Mouse (Mus musculus): ENCODE data around the gene Pkd1l2.
A peak's percentile ranks its signal among the peaks of the same experiment; 100 is the strongest.

The Pkd1l2 gene

DNA sequence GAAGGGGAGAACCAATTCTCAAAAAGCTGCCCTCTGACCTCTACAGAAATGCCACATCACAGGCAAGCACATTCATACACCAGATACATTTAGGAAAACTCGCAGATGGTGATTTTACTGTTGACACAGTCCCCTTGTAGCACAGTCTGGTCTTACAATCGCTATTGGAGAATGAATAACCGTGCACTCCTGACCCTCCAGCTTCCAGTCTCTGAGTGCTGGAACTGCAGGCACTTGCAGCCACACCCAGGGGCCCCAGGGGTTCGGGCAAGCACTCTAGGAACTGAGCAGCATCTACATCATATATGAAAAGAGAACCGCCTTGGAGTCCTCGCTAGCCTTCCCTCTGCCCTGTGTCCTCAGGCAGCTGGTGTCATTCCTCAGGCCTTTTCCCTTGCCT is 50.8 kb downstream of the Pkd1l2 start:
- DNase-seq: no peak

DNA sequence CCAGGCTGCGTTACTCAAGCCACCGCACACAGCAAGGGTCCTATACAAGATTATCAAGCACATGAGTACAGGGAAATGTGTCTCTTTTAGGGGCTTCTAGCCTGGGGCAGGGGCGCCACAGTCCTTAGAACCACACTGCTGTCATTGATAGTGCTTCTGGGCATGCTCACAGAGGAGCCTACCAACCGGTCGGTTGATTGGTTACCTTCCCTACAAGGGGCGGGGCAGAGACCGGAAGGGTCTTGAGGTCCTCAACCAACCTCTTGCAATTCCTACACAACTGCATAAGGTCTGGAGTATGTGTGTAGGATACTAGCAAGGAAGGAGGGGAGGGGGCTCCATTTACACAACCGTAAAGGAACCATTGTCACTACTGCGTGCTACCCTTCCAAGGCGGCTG is 53.6 kb downstream of the Pkd1l2 start:
- no peak for DNase-seq

DNA sequence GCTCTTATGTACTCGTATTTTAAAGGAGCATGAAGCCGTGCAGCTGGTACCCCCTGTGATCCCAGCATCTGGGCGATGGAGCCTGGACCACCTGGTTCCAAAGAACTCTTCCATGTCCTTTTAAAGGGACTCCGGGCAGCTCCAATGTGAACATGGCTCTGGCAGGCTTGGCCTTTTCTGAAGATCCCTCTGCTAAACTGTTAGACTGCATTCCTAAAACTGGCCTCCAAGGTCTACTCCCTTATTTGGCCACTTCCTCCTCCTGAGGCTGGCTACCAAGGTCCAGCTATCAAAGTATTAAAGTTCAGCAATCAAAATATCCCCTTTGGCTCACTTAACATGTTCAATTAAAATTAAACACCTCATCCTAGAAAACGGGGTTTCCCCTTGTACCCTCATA is 54.6 kb downstream of the Pkd1l2 start:
- DNase-seq: no peak

DNA sequence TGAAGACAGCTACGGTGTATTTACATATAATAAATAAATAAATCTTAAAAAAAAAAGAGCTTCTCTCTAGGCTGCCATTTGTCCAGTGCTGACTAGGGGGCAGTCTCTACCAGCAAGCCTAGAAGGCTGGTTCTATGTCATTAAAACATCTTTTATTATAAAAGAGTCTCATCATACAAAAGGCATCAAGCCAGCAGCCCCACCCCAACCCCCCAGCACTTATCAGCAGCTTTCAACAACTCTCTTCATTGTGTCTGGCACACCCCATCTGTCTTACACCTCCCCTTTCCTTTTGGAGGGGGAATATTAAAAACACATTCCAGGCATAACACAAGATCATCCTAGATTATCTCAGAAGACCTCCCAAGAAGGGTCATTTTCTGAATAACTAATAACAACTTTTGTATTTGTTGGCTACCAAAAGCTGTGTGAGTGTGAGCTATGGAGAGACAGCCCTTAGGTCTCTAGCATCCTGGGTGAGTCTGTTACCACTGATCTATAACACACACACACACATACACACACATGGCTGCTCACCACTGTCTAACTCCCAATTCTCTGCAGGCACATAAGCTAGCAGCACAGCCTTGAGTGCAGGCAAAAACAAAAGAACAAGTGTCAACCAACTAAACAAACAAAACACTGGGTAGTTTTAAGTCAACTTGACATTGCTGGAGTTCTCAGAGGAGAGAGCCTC is 59.8 kb downstream of the Pkd1l2 start:
- DNase-seq: peak in 1 of 2 experiments; percentile 4

DNA sequence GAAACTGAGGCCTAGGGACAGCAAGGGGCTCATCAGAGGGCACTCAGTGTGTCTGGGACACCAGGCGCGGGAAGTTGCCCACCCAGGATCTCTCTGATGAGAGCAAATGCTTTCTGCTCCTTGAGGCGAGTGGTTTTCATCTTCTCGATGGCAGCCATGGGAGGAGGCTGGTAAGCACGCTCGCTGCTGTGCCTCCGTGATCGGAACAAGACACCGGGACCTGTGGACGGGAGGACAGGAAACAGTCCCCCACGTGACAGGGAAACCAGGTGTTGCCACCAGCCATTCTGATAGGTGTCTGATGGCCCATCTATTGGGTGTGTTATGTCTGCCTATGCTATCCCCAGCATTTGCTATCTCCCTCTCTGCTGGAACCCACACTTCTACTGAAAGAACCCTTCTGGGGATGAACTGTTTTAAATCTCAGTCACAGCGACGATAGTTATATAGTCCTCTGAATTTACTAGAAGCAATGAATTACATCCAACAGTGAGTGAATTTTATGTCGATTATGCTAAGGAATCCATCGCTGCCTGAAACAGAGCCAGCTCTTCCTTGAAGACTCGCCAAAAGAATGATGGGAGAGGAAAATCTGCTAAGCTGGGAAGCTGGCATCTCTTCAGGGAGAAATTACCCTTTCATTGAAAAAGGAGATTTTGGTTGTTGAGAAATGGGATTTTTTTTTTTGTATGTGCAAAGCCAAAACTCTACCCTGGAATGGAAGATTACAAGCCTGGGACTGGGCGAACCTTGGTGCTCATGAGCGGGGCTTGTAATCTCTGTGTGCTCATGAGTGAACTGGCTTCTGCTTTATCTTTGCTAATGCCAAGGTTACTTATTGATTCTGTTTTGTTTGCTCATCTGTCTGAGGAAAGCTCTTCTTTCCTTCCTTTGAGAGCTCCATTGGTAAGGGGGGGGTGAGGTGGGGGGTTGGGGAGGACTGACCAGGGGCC is 62.6 kb downstream of the Pkd1l2 start:
- no peak for DNase-seq

DNA sequence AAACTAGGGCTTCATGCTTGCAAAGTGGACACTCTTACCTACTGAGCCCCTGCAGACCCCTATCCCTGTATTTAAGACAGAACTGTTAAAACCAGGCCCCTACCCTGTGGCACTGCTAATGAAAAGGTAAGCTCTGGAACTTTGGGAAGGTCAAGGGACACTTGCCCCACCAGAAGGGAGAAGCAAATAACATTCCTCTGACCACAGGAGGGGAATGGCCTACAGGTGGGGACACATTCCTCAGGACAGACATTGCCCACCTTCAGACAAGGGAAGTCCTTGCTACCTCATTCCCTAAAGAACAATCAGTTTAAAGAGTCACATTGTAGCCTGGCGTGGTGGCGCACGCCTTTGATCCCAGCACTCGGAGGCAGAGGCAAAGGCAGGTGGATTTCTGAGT is 64.4 kb downstream of the Pkd1l2 start:
- no peak for DNase-seq

DNA sequence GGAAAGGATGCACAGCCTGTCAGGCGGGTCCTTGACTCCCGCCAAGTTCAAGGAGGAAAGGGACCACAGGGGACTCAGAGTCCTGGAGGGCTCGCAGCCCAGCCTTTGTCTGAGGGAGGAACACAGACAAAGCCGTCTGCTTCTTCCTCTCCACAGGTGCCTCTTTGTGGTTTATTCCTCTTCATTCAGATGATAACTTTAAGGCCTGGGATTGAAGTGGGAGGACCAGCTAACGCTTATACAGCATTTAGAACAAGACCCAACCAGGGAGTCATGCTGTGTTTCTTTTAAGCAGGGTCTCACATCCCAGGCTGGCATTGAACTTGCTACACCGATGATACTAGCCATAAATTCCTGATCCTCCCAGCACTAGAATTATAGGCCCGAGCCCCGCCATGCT is 65.2 kb downstream of the Pkd1l2 start:
- no peak for DNase-seq

DNA sequence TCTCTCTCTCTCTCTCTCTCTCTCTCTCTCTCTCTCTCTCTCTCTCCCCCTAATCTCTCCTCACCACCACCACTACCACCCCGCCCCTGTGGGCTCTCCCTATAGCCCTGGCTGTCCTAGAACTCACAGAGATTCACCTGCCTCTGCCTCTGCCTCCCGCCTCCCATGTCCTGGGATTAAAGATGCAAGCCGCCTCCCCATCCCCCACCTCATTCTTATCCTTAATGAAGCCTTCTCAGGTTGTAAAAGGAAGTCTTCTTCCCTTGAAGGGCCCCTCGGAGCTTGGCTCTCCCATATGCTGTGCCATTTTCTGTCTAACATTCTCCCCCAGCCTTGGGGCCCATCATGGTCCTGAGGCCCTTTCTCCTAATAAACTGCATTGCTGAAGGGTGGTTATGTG is 66.6 kb downstream of the Pkd1l2 start:
- no peak for DNase-seq

DNA sequence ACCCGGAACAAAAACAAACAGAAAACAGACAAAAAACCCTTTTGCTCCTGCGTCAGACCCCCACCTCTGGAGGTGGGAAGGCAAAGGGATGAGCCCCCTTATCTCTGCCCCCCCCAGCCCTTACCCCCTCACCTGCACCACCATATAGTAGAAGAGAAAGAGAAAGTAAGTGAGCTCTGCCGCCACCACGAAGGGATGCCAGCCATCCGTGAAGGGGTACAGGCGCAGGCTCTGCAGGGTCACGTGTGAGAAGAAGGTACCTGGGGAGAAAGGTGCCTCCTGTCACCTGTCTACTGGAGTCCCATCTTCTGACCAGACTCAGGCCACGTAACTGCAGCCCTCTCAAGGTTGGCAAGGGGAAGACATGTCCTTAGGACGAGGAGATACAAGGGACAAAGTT is 70.9 kb downstream of the Pkd1l2 start:
- no peak for DNase-seq

DNA sequence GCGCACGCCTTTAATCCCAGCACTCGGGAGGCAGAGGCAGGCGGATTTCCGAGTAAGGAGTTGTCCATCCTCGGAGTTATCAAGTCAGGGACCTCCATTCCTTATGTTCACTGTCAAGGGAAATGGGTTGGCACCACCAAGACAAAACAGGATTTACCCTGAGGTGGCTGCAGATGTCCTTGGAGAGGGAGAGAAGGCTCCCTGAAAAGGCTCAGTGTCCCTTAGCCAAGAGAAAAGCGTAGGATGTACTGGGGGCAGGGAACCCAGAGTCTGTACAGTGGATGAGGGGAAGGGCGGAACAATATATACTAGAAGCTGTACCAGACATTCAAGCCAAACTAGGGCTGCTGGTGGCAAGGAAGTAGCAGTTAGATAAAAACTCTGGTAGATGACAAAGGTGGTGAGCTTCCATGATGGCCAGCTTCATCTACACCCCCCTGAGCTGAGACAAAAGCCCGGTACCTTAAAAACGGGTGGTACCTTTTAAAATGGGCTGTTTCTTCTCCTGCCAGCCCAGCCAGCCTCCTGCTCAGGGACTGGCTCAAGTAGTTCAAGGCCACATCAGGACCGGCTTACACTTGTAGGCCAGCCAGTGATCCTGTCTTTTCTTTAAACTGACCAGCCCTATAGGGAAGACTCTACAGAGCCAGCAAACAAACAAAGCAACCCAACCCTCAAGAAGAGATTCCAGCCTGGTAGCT is 88.1 kb downstream of the Pkd1l2 start:
- DNase-seq: no peak

DNA sequence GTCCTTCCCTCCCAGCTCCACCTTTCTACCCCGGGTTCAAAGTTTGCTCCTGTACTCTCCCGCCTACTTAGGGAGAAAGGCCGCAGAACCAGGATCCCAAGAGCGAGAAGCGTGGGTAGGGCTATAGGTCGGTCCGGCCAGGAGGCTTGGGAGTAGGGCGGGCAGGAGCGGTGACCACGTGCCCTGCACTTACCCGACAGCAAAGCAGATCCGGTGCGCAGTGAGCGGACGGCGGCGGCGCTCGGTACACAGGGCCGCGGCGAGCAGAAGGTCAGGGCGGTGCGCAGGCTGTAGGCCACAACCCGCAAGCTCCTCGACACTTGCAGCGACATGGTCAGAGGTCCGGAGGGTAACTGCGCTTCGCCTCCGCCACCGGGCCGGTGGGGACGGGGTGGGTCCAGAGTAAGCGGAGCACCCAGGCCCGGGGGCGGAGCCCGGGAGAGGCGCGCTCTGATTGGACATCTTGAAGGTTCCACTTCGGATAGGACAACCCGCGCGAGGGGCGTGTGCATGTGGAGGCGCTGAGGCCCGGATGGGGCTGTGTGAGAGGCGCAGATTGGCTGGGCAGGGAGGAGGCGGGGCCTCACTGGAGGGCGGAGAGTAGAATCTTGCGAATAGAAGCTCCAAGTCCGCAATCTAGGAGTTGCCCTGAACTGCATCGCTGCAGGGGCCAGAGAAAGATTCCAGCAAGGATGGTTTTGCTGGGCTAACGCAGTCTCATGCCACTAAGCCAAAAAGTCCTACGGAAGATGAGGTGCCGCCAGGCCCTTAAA is 89.0 kb downstream of the Pkd1l2 start, which contains the start of gene Gcsh:
Gcsh (minus strand) TSS at position 443 of the 773 bp plus-strand sequence.
- peak; percentile 100 for DNase-seq

DNA sequence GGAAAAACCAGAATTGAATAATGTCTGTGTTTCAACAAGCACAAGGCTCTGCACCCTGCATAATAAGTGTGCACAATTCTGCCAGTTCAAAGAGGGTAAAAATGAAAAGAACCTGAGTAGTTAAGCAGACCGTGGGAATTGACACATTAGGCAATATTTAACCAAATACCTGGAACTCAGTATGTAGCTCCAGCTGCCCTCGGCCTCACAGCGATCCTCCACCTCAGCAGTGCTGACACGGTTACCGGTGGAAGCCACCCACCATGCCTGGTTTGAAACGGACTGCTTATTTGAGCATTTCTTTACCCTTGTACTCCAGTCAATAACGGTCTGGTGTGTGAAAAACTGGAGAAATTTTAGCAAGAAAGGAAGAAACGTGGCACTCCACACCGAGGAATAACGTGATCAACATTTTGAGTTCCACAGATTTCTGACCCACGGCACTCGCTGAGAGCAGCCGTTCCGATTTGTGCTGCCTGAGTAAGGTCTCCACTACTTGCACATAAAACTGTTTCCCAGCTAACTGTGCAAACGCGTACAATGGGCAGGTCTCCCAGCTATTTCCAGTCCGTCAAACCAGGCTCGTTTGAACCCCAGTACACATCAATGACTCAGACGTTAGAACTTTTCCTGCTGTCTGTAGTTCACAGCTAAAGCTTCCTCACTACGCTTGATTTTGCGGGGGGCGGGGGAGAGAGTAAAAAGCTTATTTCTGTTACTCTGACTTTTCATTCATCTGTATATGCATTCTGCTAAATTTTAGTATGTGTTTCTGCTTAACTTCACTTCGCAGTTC is 89.9 kb downstream of the Pkd1l2 start:
- no peak for DNase-seq

DNA sequence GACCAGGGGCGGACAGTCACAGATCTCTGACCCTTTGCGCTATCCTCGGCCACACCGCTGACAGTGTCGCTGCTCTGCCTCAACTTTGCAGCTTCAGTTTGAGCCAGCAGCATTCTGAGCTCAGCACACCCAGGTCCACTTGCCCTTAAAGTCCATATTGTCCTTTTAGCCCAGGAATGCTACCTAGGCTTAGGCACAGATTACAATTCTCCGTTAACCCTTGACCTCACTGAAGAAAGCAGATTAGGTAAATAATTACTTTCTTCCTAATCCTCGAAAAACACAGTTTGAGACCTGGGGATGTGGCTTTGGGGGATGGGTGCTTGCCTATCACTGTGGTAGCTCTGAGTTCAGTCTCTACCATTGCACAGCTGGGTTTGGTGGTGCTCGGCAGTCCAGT is 91.0 kb downstream of the Pkd1l2 start:
- no peak for DNase-seq

DNA sequence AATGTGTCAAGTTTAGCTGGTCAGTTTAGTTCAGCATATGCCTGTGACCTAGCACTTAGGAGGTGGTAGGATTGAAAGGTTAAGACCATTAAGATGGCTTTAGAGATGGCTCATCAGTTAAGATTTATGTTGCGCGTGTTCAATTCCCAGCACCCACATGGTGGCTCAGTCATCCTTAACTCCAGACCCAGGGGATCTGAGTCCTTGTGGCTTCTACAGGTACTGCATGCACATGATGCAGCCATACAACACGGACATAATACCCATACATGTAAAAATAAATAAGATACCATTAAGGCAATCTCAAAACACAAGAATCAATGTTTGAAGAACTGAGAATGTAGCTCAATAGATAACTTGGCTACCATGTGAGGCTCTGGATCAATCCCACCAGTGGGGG is 92.4 kb downstream of the Pkd1l2 start:
- no peak for DNase-seq

DNA sequence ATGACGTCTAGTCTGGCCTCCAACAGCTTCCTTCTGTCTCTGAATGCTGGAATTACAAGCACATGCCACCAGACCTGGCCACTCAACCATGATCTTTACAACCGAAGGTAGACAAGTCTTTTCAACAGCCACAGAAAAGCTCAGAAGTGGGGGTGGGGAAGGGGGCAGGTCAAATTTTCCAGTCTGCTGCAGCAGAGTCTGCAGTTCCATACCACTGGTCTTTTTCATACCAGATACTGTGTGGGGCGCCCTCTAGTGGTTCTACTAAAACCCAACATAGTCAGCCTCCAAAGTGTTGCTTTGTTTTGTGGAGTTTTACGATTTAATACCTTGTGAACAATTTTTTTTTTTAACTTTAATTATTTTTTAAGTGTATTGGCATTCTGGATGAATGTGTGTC is 102.1 kb downstream of the Pkd1l2 start:
- peak; percentile 44 to 56 for DNase-seq

DNA sequence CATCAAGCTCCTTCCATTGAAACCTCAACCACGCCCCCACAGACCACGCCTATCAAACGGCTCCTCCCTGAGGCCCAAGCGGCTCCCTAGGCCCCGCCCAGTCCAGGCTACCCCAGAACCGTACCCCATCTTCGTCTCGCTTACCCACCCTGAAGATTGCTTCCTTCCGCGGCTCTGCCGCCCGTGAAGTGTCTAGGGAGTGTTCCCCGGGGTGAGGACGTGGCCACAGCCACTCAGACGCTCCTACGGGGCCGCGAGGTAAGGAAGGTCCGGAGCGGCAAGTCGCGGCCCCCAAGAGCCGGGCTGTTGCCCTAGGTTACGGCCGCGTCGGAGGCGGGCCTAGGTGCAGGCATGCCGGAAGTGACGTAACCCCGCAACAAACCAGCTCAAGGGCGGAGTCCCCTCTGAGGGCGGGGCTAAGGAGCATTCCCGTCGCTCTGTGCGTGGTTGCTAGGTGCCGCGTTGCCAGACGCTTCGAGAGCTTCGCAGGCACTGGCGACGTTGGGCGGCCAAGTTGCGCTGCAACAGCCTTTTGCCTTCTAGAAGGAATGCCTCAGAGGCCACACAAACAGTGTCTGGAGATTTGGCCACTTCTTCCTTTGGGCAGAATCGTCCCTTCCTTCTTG is 103.5 kb downstream of the Pkd1l2 start, which contains the start of gene 1700030J22Rik:
1700030J22Rik (minus strand) TSS at position 329 of the 626 bp plus-strand sequence.
- peak; percentile 98 to 99 for DNase-seq

DNA sequence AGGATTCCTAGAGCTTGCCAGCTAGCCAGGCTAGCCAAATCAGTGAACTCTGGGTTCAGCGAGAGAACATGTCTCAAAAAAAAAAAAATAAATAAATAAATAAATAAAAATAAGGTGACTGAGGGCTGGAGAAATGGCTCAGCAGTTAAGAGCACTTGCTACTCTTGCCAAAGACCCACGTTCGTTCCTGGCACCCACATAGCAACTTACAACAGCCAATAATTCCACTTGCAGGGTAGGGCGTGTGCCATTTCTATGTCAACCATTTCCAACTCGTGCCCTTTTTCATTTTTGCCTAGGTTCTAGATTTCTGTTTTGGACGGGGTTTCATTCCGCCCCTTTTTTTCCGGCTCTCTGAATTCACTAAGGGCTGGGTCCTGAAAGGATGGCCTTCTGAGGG is 104.2 kb downstream of the Pkd1l2 start:
- DNase-seq: no peak

DNA sequence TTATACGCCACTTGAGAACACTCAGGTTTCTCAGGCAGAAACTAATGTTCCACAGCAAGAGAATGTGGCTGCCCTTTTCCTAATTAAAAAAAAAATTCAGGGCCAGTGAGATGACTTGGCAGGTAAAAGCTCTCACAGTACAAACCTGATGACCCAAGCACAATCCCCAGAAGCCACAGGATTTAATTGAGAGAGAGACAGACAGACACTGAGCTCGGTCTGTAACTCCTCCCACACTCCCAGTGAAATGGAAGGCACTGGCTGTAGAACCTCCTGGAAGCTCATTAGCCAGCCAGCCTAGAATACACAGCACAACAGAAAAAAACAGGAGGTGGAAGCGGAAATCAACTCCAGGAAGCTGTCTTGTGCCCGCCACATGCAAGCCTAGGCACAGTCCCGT is 106.6 kb downstream of the Pkd1l2 start:
- no peak for DNase-seq

DNA sequence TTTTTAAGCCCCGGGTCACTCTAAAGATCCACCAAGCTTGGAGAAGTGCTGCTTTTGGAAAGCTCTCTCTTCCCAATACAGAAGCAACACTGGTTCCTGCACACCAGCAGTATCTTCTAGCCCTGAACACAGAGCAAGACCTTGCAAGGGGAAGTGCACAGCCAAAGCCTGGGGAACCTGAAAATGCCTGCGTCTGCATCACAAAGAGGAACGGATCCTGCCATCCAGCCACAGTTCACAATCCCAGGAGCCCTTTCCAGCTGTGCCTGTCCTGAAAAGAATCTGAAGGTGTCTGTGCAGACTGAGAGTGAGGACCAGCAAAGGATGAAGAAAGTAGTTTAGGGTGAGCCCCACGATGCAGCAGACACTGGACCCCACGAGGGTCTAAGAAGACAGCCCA is 107.2 kb downstream of the Pkd1l2 start:
- DNase-seq: no peak

DNA sequence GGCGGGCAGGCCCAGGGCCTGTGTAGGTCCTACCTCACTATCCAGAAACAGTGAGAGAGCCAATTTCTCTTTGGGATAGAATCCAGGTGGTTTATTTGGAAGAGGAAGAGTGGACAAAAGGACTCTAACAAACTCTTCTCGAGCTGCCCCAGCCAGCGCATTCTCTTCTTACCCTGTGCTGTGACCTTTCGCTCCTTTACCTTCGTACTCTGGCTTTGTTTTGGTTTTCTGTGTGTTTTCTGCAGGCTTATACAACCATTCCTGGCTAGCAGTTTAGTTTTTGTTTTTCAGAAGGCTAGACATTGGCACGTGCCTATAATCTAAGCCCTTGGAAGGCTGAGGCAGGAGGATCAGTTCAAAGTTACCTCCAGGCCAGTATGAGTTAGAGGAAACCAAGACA is 112.7 kb downstream of the Pkd1l2 start:
- no peak for DNase-seq

DNA sequence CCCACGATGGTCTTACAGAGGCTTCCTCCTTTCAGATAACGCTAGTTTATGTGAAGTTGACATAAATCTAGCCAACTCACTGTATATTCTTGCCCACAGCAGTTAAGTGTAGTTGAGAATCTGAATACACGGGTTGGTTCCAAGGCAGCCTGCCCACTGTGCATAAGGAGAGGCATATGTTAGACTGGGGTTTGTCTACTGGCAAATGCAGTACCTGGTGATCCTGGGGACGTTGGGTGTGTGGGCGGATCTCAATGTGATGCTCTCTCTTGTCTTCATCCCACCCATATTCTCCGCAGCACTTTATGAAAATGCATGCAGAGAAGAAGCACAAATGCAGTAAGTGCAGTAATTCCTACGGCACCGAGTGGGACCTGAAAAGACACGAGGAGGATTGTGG is 127.8 kb downstream of the Pkd1l2 start:
- no peak for DNase-seq
